Mouse (Mus musculus): ENCODE results near the gene Serpina7.

The Serpina7 gene

GRCm38 (mm10) chrX:139085077-139085476 lies at the start of gene Serpina7:
Serpina7 (minus strand) TSS chrX:139085236.
- DNase-seq, result no peak

DNA sequence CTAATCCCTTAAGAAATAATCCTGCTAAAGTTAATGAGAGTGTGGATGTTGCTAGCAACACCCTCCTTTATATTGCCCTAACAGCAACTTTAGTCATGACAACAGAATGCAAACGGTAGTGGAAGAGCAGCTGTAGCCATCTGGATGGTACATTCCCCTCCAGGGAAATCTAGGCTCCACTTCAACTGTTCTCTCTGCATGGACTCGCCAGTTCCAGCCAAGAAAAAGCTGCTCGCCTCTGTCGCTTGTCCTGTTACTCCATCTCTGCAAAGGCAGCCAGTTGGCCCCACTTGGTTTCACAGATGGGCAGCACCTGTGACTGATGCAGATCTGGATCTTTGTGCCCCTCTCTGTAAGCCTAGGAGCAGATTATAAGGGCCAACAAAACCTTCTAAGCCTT lies 49.0 kb upstream of the Serpina7 start:
- DNase-seq, result no peak

- no peak for DNase-seq
Observed at GRCm38 (mm10) chrX:139097197-139097596, 12.2 kb upstream of the Serpina7 start.

GRCm38 (mm10) chrX:139085943-139086342 lies 907 bp upstream of the Serpina7 start, which contains the start of gene 4930513O06Rik:
4930513O06Rik (plus strand) TSS chrX:139086243.
- no peak for DNase-seq

DNA sequence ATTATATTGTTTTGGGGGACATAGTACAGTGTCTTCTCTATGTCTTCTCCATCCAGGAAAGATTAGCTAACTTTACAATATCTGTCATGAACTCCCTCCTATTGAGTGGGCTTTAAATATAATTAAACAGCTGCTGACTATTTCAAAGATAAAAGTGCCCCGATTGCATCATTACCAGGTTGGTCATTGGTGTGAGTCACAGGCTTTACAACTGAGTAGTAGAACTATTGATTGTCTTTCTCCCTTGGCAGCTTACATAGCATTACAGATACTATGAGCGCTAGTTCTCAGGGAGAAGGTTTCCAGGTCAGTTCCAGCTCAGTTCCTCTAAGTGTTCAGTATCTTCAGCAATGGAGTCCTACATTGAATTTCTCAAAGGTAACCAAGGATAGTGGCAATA lies 6.5 kb downstream of the Serpina7 start:
- DNase-seq, result no peak

DNA sequence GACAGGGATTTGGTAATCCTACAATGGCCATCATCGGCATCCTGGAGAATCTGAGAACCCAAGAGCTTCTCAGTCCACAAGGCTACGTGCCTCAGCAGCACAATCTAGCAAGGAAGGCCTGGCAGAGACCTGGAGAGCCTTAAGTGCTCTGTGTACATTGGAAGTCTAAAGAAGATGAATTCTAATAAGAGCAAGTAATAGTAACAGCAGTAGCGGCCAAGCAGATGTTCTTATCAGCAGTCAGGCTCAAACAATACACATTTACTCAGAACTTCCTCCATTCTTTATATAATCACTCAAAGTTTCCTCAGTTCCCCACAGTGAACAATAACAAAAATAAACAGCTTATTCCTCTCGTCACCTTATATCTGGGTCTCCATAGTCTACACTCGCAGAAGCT lies 21.0 kb downstream of the Serpina7 start:
- no peak for DNase-seq

- DNase-seq, result no peak
Observed at GRCm38 (mm10) chrX:139053149-139053548, 31.9 kb downstream of the Serpina7 start.

DNA sequence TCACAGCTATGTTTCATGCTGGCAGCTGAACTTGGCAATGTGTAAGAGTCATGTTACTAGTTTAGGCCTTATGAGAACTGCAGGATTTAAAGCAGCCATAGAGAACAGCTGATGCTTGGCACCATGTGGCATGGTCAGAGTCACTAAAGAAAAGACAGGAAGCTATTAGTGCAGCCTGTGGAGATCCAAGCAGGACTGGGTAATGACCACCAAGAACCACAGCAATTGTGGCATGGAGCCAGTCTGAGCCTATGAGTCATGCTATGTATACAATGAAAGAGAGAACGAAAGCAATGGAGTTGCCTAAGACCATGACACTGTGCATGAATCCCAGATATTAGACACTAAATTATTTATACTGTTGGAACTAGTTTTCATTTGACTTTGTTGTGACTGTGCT lies 33.1 kb downstream of the Serpina7 start:
- no peak for DNase-seq

GRCm38 (mm10) chrX:139041148-139041547 lies 43.9 kb downstream of the Serpina7 start:
- DNase-seq, result no peak

GRCm38 (mm10) chrX:139039314-139039713 lies 45.7 kb downstream of the Serpina7 start:
- no peak for DNase-seq

DNA sequence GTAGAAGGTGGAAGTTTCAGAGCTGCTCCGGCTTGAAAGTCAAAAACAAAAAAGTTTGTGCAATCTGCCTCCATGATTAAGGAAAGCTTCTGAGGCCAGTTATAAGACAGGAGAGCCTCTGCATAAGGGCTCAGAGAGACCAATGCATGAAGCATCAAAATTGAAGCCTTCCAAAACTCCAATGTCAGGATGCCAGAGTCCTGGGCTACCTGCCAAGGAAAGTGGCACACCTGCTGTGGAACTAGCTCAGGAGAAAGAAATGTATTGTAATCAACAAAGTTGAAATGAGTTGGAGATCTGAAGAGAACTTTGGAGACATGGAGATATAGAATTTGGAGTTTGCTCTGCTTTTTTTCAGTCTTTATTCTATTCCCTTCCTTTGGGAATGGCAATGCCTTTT lies 47.4 kb downstream of the Serpina7 start:
- no peak for DNase-seq

Data from right cerebral cortex, postnatal 25 days (tissue).